Mouse (Mus musculus): ENCODE results near the gene Zfp106.

DNA sequence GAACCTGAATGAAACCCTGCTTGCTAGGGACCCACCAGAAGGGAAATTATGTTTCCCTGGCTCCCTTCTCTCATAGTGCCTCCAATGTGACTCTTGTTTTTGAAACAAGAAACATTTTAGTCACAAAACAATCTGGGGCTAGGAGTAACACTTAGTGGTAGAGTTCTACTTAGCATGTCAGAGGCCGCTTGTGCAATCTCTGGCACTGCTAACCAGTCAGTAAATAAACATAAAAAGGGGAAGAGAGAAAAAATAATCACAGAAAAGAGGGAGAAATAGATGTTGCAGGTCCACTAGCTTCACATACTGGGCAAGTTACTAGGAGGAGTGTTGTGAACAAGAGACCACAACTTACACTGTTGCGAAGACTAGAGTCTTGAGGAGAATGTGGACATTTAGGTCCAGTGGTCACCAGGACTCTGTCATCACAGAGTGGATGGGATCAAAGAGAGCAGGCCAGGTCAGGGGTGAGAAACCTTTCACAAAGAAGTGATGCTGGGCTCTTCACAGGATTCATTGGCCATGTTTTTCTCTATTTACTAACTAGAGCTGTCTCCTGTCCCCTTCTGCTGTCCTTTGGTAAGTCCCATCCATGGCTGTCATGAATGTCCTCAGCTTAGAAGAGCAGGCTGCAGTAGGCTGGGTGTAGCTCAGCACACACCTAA lies 98.8 kb downstream of the Zfp106 start:
- TF ChIP-seq CTCF (IDR thresholded peaks at IDR 0.05; ENCODE audit: borderline replicate concordance, control insufficient read depth, extremely low read depth, insufficient read depth, low read length, poor library complexity): no peak
- no peak for TF ChIP-seq POLR2A (IDR thresholded peaks at IDR 0.05; ENCODE audit: control insufficient read depth, extremely low read depth, insufficient read depth, low read length, poor library complexity)
